Mouse (Mus musculus) splenic B cell, adult 2 months (primary cell): ENCODE measurements around the gene Ifit3.
"Not testable (repeated sequence)": the region's sequence is repeated elsewhere in the genome, so short reads cannot be mapped to it uniquely, and the experiment has no call there.

Experiments used
- DNase-seq: peaks from one replicate; pipeline ENCODE4 v3.0.0-alpha.2; 2011; ENCODE audit warnings: low read depth, low spot score
- H3K27me3 ChIP-seq: 2 replicates; pipeline ENCODE4 v1.6.1; 2012; ENCODE audit warnings: mild to moderate bottlenecking, low read length, moderate library complexity, mixed read lengths; ENCODE audit not compliant: control insufficient read depth, poor library complexity, insufficient read depth, severe bottlenecking
- H3K36me3 ChIP-seq: 2 replicates; pipeline ENCODE4 v1.6.1; 2012; ENCODE audit warnings: mild to moderate bottlenecking, low read length, moderate library complexity, mixed read lengths; ENCODE audit not compliant: control insufficient read depth, poor library complexity, insufficient read depth, severe bottlenecking

Gene Ifit3

DNA sequence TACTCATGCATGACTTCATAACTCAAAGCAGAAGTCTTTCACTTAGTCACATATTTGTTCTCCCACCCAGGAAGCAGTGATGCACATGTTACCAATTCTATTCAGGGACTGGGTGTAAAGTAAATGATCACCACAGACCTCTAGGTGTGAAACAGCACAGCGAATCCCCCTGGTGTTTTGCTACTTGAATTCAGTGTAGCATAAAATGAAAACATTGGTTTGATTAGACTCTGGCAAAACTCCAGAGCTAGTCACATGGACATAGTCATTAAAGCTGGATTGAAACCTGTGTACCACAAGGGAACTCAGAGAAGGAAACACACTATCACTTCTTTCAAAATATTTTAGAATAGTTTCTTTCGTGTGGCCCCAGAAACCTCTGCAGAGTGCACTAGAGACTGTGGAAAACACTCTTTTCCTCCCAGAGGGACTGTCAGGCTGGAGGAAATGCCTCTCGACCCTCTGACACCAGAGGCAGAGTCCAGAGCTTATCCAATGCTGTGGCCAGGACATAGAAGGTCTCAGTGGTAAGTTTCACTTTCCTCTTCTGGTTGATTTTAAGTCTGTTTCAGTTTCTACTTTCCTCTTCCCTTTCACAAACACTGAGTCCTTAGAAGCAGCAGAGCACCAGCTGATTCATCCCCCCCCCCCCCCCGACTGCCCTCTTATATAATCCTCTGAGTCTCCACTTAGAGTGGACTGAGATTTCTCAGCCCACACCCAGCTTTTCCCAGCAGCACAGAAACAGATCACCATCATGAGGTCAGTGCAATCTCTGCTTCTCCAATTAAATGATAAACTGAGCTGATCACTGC lies 24.1 kb downstream of the Ifit3 start, which contains the start of gene Ifit3b:
Gene Ifit3b (plus strand): TSS at position 734 of the 815 bp plus-strand sequence.
- peak; percentile 31 for DNase-seq
- not testable (repeated sequence) for H3K36me3 ChIP-seq

DNA sequence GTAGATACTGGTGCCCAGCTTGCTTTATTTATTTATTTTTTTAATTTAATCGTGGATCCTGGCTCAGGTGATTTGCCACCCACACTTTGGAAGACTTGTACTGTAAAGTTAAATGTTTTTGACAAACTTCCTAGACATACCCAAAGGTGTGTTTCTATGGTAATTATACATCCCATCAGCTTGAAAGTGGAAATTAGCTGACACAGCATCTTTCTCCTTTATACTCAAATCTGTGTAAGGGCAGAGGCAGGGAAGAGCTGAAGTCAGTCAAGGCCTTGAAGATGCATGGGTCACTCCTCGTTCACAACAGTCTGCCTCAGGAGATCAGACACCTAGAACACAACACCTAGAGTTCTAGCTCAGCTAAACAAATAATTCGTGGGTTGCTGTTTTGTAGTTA lies 26.8 kb downstream of the Ifit3 start:
- DNase-seq, H3K36me3 ChIP-seq: not testable (repeated sequence)

More for the DNA sequence above, 24.1 kb downstream of the Ifit3 start, which contains the start of gene Ifit3b:
- H3K27me3 ChIP-seq = not testable (repeated sequence)

DNA sequence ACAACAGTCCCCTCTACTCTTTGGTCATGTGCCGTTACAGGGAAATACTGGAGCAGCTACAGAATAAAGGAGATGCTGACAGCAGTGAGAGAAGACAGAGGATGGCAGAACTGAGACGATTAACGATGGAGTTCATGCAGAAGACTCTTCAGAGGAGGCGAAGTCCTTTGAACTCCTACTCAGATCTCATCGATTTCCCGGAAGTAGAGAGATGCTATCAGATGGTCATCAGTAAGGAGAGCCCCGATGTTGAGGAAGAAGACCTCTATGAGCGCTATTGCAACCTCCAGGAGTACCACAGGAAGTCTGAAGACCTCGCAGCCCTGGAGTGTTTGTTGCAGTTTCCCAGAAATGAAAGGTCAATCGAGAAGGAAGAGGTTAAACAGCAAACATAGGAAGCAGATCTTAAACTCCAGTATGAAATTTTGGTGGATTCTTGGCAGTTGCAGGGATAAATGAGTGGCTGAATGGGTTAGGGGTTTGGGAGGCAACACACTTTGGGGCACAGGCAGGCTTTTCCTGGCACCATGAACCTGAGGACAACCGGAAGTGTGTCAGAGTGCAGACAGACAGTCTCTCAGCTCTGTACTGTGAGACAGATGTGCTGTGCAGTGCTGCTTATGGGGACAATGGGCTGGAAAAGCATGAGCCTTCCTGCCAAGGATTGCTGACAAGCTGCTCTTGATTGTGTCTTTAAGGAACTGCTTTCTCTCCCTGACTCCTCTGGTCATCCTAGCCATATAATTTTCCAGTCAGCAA lies 29.1 kb downstream of the Ifit3 start:
- not testable (repeated sequence) for DNase-seq, H3K27me3 ChIP-seq, H3K36me3 ChIP-seq

More for the DNA sequence above, 26.8 kb downstream of the Ifit3 start:
- H3K27me3 ChIP-seq = not testable (repeated sequence)

DNA sequence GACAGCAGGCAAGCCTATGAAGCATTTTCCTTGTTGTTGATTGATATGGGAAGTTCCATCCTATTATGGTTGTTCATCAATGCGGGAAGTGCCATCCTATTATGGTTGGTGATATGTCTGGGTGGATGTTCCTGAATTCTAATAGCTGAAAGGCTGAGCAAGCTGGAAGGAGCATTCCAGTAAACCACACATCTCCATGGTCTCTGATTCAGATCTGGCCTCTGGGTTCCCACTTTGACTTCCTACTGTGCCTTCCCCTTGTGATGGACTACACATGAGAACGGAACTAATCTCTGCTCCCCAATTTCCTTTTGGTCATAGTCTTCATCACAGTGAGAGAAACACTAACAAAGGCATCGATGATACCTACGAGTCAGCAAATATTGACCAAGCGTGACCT lies 37.5 kb downstream of the Ifit3 start:
- DNase-seq = no peak
- no peaks in the 10 kb centered on the region for H3K36me3 ChIP-seq
- H3K27me3 ChIP-seq = no peaks in the 10 kb centered on the region

DNA sequence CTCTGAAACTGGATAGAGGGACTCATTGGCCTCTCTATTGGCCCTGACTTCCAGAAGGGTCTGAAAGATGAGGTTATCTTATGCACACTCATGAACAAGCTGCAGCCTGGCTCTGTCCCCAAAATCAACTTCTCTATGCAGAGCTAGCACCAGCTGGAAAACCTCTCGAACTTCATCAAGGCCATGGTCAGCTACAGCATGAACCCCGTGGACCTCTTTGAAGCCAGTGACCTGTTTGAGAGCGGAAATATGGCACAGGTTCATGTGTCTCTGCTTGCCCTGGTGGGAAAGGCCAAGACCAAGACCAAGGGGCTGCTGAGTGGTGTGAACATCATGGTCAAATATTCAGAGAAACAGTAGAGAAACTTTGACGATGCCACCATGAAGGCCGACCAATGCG lies 40.5 kb downstream of the Ifit3 start:
- DNase-seq = no peak
- Histone ChIP-seq H3K36me3 (no peaks in the 10 kb centered on the region), H3K27me3 (no peaks in the 10 kb centered on the region)

DNA sequence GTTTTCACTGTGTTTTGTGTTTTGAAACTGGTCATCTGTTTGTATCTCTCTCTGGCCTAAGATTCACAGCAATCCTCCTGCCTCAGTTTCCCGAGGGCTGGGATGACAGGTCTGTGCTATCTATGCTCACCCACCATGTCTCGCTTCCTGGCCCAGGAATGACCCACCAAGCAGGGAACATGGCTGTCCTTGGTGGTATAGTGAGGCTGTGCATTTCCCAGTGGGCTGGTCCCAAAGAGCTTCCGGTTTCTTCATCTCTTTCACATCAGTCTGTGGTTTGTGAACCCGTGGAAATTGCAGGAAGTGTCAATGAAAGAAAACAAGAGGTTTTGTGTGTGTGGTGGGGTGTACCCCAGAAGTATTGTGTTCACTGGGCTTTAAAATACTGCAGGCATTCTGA lies 41.3 kb downstream of the Ifit3 start:
- Histone ChIP-seq H3K27me3 (no peaks in the 10 kb centered on the region), H3K36me3 (no peaks in the 10 kb centered on the region)
- no peak for DNase-seq

DNA sequence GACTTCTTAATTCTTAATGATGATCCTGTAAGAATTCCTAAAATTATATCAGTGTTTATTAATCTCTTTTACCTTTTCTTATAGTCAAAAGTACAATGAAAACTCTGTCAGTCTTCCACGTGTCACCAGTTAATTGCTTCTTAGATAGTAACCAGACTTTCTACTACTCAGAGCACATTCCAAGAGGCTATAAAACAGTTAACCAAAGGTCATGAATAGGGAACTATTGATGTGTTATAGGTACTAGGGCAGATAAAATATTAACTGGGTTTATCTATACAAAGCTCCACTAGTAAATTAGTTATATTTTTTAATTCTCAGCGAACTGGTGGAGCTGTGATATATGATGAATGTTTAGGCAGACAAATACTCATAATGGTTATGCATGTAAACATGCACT lies 44.2 kb downstream of the Ifit3 start:
- Histone ChIP-seq H3K36me3 (no peaks in the 10 kb centered on the region), H3K27me3 (no peaks in the 10 kb centered on the region)
- no peak for DNase-seq

DNA sequence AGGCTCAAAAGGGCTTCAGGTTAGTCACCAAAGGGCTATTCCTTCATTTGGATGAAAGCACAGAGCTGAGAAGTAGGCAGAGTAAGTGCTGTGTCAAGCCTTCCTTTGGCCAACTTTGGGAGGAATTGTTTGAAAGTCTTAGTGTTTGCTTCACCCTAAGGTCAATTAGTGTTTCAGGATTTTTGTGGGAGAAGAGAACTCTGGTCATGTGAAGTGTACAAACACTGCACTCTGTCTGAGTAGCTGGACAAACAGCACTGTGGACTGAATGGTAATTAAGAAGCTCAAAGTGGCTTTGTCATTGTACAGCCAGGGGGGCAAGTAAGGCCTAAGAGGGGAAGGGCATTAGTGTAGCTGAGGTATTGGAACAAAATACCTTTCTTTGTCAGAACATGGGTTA lies 48.2 kb downstream of the Ifit3 start:
- H3K36me3 ChIP-seq = no peaks in the 10 kb centered on the region
- no peak for DNase-seq
- no peaks in the 10 kb centered on the region for H3K27me3 ChIP-seq

DNA sequence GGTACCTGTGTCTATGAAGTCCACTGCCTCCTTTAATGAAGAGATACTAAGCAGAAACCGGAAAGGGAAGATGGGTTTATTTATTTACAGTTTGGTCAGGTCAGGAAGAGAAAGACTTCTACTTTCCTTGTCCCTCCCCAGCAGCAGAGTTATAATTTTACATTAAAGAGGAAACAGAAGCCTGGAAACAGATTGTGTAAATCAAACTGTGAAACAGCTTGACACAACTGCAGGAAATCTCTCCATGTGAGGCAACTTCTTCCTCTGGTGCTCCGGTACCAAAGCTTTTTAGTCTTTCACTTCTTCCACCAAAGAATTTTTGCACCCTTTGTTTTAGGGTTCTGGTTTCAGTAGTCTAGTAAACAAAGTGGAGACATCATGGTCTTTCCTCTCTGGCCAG lies 50.2 kb downstream of the Ifit3 start:
- Histone ChIP-seq H3K27me3 (no peaks in the 10 kb centered on the region), H3K36me3 (no peaks in the 10 kb centered on the region)
- DNase-seq = no peak

DNA sequence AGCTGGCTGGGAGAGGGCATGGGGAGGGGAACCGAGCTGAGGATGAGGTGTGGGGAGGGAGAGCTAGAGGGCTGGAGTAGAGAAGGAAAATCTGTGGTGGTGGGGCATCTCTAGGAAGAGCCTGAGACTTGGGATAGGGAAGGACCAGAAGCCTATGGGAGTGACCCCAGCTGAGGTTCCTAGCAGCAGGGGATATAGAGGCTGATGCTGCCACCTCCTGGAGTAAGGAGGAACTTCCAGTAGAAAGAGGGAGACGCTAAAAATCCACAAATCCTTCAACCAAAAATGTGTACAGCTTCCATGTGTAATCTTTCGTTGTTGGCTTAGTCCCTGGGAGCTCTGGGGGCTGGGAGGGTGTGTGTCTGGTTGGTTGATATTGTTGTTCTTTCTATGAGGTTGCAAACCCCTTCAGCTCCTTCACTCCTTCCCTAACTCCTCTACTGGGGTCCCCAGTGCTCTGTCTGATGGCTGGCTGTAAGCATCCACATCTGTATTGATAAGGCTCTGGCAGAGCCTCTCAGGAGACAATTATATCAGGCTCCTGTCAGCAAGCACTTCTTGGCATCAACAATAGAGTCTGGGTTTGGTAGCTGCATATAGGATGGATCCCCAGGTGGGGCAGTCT lies 53.7 kb downstream of the Ifit3 start:
- DNase-seq = peak; percentile 76
- Histone ChIP-seq H3K27me3 (no peaks in the 10 kb centered on the region), H3K36me3 (no peaks in the 10 kb centered on the region)
